Mouse (Mus musculus) small intestine, adult 2 months (tissue): ENCODE data around the gene Gtpbp8. TPM values are rescaled to one million over a fixed set of nuclear protein-coding genes. Genes with fewer than 3 reads are reported as not detected.

ENCODE experiments used
- H3K27ac ChIP-seq: fragments of 200-500 bp; 2 replicates; pipeline ENCODE4 v1.5.1; 2012; ENCODE audit warnings: low read depth, low read length, control low read depth, inconsistent platforms; ENCODE audit not compliant: insufficient read depth
- H3K27me3 ChIP-seq: fragments of 200-500 bp; 2 replicates; pipeline ENCODE4 v1.6.1; 2012; ENCODE audit warnings: mild to moderate bottlenecking, moderate library complexity, low read length, inconsistent platforms; ENCODE audit not compliant: control insufficient read depth, insufficient read depth
- H3K36me3 ChIP-seq: fragments of 200-500 bp; 2 replicates; pipeline ENCODE4 v1.6.1; 2012; ENCODE audit warnings: mild to moderate bottlenecking, low read length, control low read depth, inconsistent platforms; ENCODE audit not compliant: control insufficient read depth, insufficient read depth
- H3K4me1 ChIP-seq: fragments of 200-500 bp; 2 replicates; pipeline ENCODE4 v1.6.1; 2012; ENCODE audit warnings: low read length, inconsistent platforms, mixed read lengths; ENCODE audit not compliant: control insufficient read depth, insufficient read depth, insufficient read length
- H3K4me3 ChIP-seq: fragments of 200-500 bp; 2 replicates; pipeline ENCODE4 v1.5.1; 2012; ENCODE audit warnings: low read depth, mild to moderate bottlenecking, control low read depth, inconsistent platforms, low read length, moderate library complexity
- CTCF ChIP-seq: fragments of 200-500 bp; IDR thresholded peaks from 2 replicates; pipeline ENCODE4 v1.5.1; 2012; ENCODE audit warnings: low read depth, mild to moderate bottlenecking, control low read depth, inconsistent platforms, low read length, moderate library complexity, mixed read lengths; ENCODE audit not compliant: insufficient replicate concordance, insufficient read length; ENCODE audit errors: extremely low read depth
- POLR2A ChIP-seq: fragments of 200-500 bp; IDR thresholded peaks from 2 replicates; pipeline ENCODE4 v1.6.1; 2012; ENCODE audit warnings: low read depth, mild to moderate bottlenecking, control low read depth, inconsistent platforms, low read length, moderate library complexity
- WGBS: fragments of 180-500 bp; shearing (Covaris S2); methylation state at CpG from one replicate; pipeline ENCODE4 v1.1.7; 2018; 5-methylcytosine and 5-hydroxymethylcytosine counted together
- polyA plus RNA-seq: library from polyadenylated mRNA; depleted of rRNA; stranded (reverse); fragments of >200 nt; gene quantifications from 2 replicates; pipeline ENCODE4 v1.2.3, GENCODE M21; 2012

Gene Gtpbp8
- polyA plus RNA-seq, 1 experiment, result 6.1 TPM

GRCm38 (mm10) chr16:44695859-44696620 is 50.1 kb downstream of the Gtpbp8 start:
- Histone ChIP-seq H3K4me3 (no peak overlapping the region), H3K27me3 (no peaks in the 10 kb centered on the region), H3K27ac (no peak overlapping the region), H3K4me1 (peaks cover 7% of the 10 kb centered on the region; the same call in 1 of the 2 replicates), H3K36me3 (no peaks in the 10 kb centered on the region)
- WGBS, result 68% methylated on average over 12 of the region's 12 CpGs
- TF ChIP-seq POLR2A (no peak), CTCF (no peak)

GRCm38 (mm10) chr16:44695214-44695858 is 50.8 kb downstream of the Gtpbp8 start:
- WGBS, result 74% methylated on average over 8 of the region's 8 CpGs
- H3K4me1 ChIP-seq, result peaks cover 8% of the 10 kb centered on the region; the same call in 1 of the 2 replicates
- H3K36me3 ChIP-seq, result no peaks in the 10 kb centered on the region
- TF ChIP-seq POLR2A (no peak), CTCF (no peak)
- no peaks in the 10 kb centered on the region for H3K27me3 ChIP-seq
- no peak overlapping the region for H3K27ac ChIP-seq
- no peak overlapping the region for H3K4me3 ChIP-seq

GRCm38 (mm10) chr16:44693695-44694094 is 52.5 kb downstream of the Gtpbp8 start:
- Histone ChIP-seq H3K4me3 (no peak overlapping the region), H3K36me3 (no peaks in the 10 kb centered on the region), H3K27me3 (no peaks in the 10 kb centered on the region), H3K4me1 (peaks cover 8% of the 10 kb centered on the region; the same call in 1 of the 2 replicates), H3K27ac (no peak overlapping the region)
- 78% methylated on average over 6 of the region's 6 CpGs for WGBS
- TF ChIP-seq CTCF, result no peak
- TF ChIP-seq POLR2A, result no peak

GRCm38 (mm10) chr16:44692541-44692940 is 53.6 kb downstream of the Gtpbp8 start:
- 56% methylated on average over 1 of the region's 1 CpGs for WGBS
- Histone ChIP-seq H3K27me3 (no peaks in the 10 kb centered on the region), H3K27ac (no peak overlapping the region), H3K4me1 (peaks cover 3% of the 10 kb centered on the region; the same call in 1 of the 2 replicates), H3K4me3 (no peak overlapping the region), H3K36me3 (no peaks in the 10 kb centered on the region)
- TF ChIP-seq CTCF (no peak), POLR2A (no peak)

GRCm38 (mm10) chr16:44691561-44692141 is 54.5 kb downstream of the Gtpbp8 start:
- no peaks in the 10 kb centered on the region for H3K36me3 ChIP-seq
- peak overlapping the region; percentile 32 for H3K4me3 ChIP-seq
- H3K4me1 ChIP-seq, result peaks cover 3% of the 10 kb centered on the region; the same call in 1 of the 2 replicates
- 19% methylated on average over 17 of the region's 17 CpGs for WGBS
- H3K27ac ChIP-seq, result 0 out of 2 replicates have a peak overlapping the region, but pooled peaks have one; percentile 22
- H3K27me3 ChIP-seq, result no peaks in the 10 kb centered on the region
- no peak for TF ChIP-seq POLR2A
- no peak for TF ChIP-seq CTCF

- Histone ChIP-seq H3K4me1 (peaks cover 3% of the 10 kb centered on the region; the same call in 1 of the 2 replicates), H3K36me3 (no peaks in the 10 kb centered on the region), H3K27ac (no peak overlapping the region), H3K4me3 (no peak overlapping the region), H3K27me3 (no peaks in the 10 kb centered on the region)
- WGBS, result 65% methylated on average over 2 of the region's 2 CpGs
- TF ChIP-seq CTCF, result no peak
- no peak for TF ChIP-seq POLR2A
These were observed 55.1 kb downstream of the Gtpbp8 start for GRCm38 (mm10) chr16:44691066-44691465.

GRCm38 (mm10) chr16:44690501-44690900 is 55.7 kb downstream of the Gtpbp8 start:
- H3K27ac ChIP-seq, result no peak overlapping the region
- H3K36me3 ChIP-seq, result no peaks in the 10 kb centered on the region
- H3K4me3 ChIP-seq, result no peak overlapping the region
- H3K27me3 ChIP-seq, result no peaks in the 10 kb centered on the region
- TF ChIP-seq POLR2A, result no peak
- no peak for TF ChIP-seq CTCF
- 75% methylated on average over 2 of the region's 2 CpGs for whole genome bisulfite sequencing
- peaks cover 3% of the 10 kb centered on the region; the same call in 1 of the 2 replicates for H3K4me1 ChIP-seq
